In the genomic region with DNA sequence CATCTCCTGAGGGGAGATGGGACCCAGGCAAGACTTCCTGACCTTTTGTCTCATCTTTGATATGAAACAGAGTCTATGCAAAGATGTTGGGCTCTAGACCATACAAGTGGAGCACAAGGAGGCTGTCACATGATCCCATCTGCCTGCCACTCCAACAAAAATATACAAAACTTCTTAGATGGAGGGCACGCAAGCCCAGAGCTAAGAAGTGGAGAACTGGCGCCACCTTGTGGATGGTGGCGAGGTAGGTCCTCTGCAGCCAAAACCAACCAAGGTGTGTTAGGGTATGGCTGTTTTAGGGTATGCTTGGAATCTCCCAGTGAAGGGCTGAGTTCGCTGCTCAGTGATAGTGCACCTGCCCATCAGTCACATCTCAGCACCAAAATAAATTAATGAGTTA, we compare ENCODE assay signal across 8 mouse cellular contexts. TPM values are rescaled to one million over a fixed set of nuclear protein-coding genes. Genes with fewer than 3 reads are reported as not detected.
DNase-seq lines count a peak whose midpoint lies in the region; ATAC-seq and TF ChIP-seq lines count a peak whose summit lies in the region.

No protein-coding gene starts in this region.

- H3K4me3 ChIP-seq in intestine, postnatal 0 days (ENCODE audit: low read depth, low read length), result no peak overlapping the region
- H3K4me3 ChIP-seq in intestine, embryonic 16.5 days (ENCODE audit: low read length), result no peak overlapping the region
- no peak overlapping the region for H3K4me3 ChIP-seq in G1E (ENCODE audit: low read depth, low read length)

- no peak for ATAC-seq in intestine, postnatal 0 days
- ATAC-seq in intestine, embryonic 16.5 days, result no peak
- no peak for ATAC-seq in G1E (ENCODE audit: extremely low read depth, insufficient number of reproducible peaks, low FRiP score, poor library complexity, severe bottlenecking)
- no peak for ATAC-seq in activated CD4-positive, CD25-positive, alpha-beta regulatory T cell, adult 4 months

- H3K27ac ChIP-seq in intestine, postnatal 0 days (ENCODE audit: low read depth, low read length), result no peak overlapping the region
- no peak overlapping the region for H3K27ac ChIP-seq in intestine, embryonic 16.5 days (ENCODE audit: low read length)

- peaks cover 45% of the 10 kb centered on the region for H3K36me3 ChIP-seq in intestine, postnatal 0 days (ENCODE audit: control insufficient read depth, insufficient read depth)
- H3K36me3 ChIP-seq in intestine, embryonic 16.5 days (ENCODE audit: control insufficient read depth, insufficient read depth, low read length), result no peaks in the 10 kb centered on the region
- H3K36me3 ChIP-seq in G1E (replicated peaks), result no peaks in the 10 kb centered on the region

- H3K9me3 ChIP-seq in intestine, postnatal 0 days (ENCODE audit: control insufficient read depth), result no peaks in the 10 kb centered on the region
- no peaks in the 10 kb centered on the region for H3K9me3 ChIP-seq in intestine, embryonic 16.5 days (ENCODE audit: control insufficient read depth, low read length)
- no peaks in the 10 kb centered on the region for H3K9me3 ChIP-seq in G1E (replicated peaks)

- H3K27me3 ChIP-seq in intestine, postnatal 0 days (replicated peaks; ENCODE audit: control insufficient read depth, insufficient read depth, low read length), result no peaks in the 10 kb centered on the region
- 0 out of 2 replicates have a peak, but pooled peaks cover 3% of the 10 kb centered on the region for H3K27me3 ChIP-seq in intestine, embryonic 16.5 days (replicated peaks; ENCODE audit: control insufficient read depth, insufficient read depth, low read length)
- peaks cover 6% of the 10 kb centered on the region; the same call in 1 of the 2 replicates for H3K27me3 ChIP-seq in G1E (ENCODE audit: insufficient read depth, low read length)

- H3K4me2 ChIP-seq in intestine, postnatal 0 days (replicated peaks; ENCODE audit: low read depth), result no peak overlapping the region
- H3K4me2 ChIP-seq in intestine, embryonic 16.5 days (ENCODE audit: low read depth, low read length), result no peak overlapping the region

- 15% methylated on average over 4 of the region's 4 CpGs for WGBS in intestine, postnatal 0 days
- WGBS in intestine, embryonic 16.5 days, result 11% methylated on average over 4 of the region's 4 CpGs

- peak; percentile 43 for DNase-seq in G1E (ENCODE audit: low spot score)
- peak; percentile 49 for DNase-seq in c-Kit-positive CD71-negative TER-119-negative erythroid progenitor cells, embryonic 14.5 days (ENCODE audit: low read depth)
- peak; percentile 74 for DNase-seq in forelimb bud, embryonic 11.5 days (ENCODE audit: low read depth, low spot score)
- peak; percentile 63 to 75 for DNase-seq in left cerebral cortex, postnatal 14 days (ENCODE audit: low spot score in 2 of 2)
- peak; percentile 82 for DNase-seq in retina, embryonic 14.5 days (ENCODE audit: low spot score)

- TF ChIP-seq CTCF in intestine, postnatal 0 days (IDR thresholded peaks at IDR 0.05; ENCODE audit: low read depth), result peak; percentile 83
- TF ChIP-seq CTCF in G1E (IDR thresholded peaks at IDR 0.05; ENCODE audit: low read depth, low read length), result peak; percentile 81

- H3K4me1 ChIP-seq in intestine, postnatal 0 days (replicated peaks; ENCODE audit: control insufficient read depth, insufficient read depth, low read length), result no peaks in the 10 kb centered on the region
- no peaks in the 10 kb centered on the region for H3K4me1 ChIP-seq in intestine, embryonic 16.5 days (ENCODE audit: control insufficient read depth, insufficient read depth, low read length)
- no peaks in the 10 kb centered on the region for H3K4me1 ChIP-seq in G1E (ENCODE audit: insufficient read depth, low read depth, low read length)

- intact Hi-C loops in left cerebral cortex, postnatal 14 days (cut with DNase I), result loop anchor here (5.0 kb wide), 4 partner anchors 52 to 148 kb away; a partner anchor contains a TSS

- H3K9ac ChIP-seq in intestine, postnatal 0 days (ENCODE audit: low read depth, low read length), result no peak overlapping the region
- H3K9ac ChIP-seq in intestine, embryonic 16.5 days (ENCODE audit: low read depth, low read length), result no peak overlapping the region

RNA-seq across cellular contexts. Expression of a gene that starts 20.7 kb away (rescaled TPM):
- polyA plus RNA-seq in intestine, postnatal 0 days (2015; fragmentation: Nextera tagmentation; extraction: Ambion mirVana), result 114 and 141 TPM in 2 replicates
- 70.3 and 81.3 TPM in 2 replicates for polyA plus RNA-seq in intestine, embryonic 16.5 days (2015; fragmentation: Nextera tagmentation; extraction: Ambion mirVana)
- not detected in 2 replicates for total RNA-seq in G1E (2014; fragmentation: Nextera tagmentation)
- not detected in 2 replicates for total RNA-seq in G1E (2017)
- not detected in 2 replicates for polyA plus RNA-seq in G1E (2012)
- total RNA-seq in left cerebral cortex, postnatal 14 days (2021), result 10 to 100 TPM in 1 of 2 experiments, 1 to 10 TPM in 1; 8.8 to 14.5 TPM
- polyA plus RNA-seq in activated CD4-positive, CD25-positive, alpha-beta regulatory T cell, adult 4 months (2017; shearing (Covaris generic)), result under 1 TPM in 1 of 2 experiments, not detected in 1; 0.38 TPM

RNA-seq across cellular contexts. Expression of a gene that starts 58.6 kb away (rescaled TPM):
- polyA plus RNA-seq in intestine, postnatal 0 days (2015; fragmentation: Nextera tagmentation; extraction: Ambion mirVana), result not detected in 2 replicates
- not detected in 2 replicates for polyA plus RNA-seq in intestine, embryonic 16.5 days (2015; fragmentation: Nextera tagmentation; extraction: Ambion mirVana)
- not detected in 2 replicates for total RNA-seq in G1E (2014; fragmentation: Nextera tagmentation)
- not detected in 2 replicates for total RNA-seq in G1E (2017)
- not detected in 2 replicates for polyA plus RNA-seq in G1E (2012)
- total RNA-seq in left cerebral cortex, postnatal 14 days (2021), result not detected
- polyA plus RNA-seq in activated CD4-positive, CD25-positive, alpha-beta regulatory T cell, adult 4 months (2017; shearing (Covaris generic)), result not detected

RNA-seq across cellular contexts. Expression of a gene that starts 59.5 kb away (rescaled TPM):
- 0.20 TPM in 2 replicates for polyA plus RNA-seq in intestine, postnatal 0 days (2015; fragmentation: Nextera tagmentation; extraction: Ambion mirVana)
- polyA plus RNA-seq in intestine, embryonic 16.5 days (2015; fragmentation: Nextera tagmentation; extraction: Ambion mirVana), result 0.20 and 0.22 TPM in 2 replicates
- total RNA-seq in G1E (2014; fragmentation: Nextera tagmentation) (0.53 TPM in 1 of 2 replicates, not detected in the other), G1E (2017) (0.05 TPM in 1 of 2 replicates, not detected in the other)
- polyA plus RNA-seq in G1E (2012), result not detected in 2 replicates
- 10 to 100 TPM; 74.2 to 75.5 TPM for total RNA-seq in left cerebral cortex, postnatal 14 days (2021)
- polyA plus RNA-seq in activated CD4-positive, CD25-positive, alpha-beta regulatory T cell, adult 4 months (2017; shearing (Covaris generic)), result not detected

Comparison
In these comparisons a context has a peak if more than half of its experiments do, and no peak if none do; other contexts are left out.
1. RNA of a gene that starts 20.7 kb away (polyA plus RNA-seq): 114 to 141 TPM in intestine, postnatal 0 days and 70.3 to 81.3 TPM in intestine, embryonic 16.5 days; 0.38 TPM in activated CD4-positive, CD25-positive, alpha-beta regulatory T cell, adult 4 months and not detected in G1E; every median in the first group is over 10 times any median in the second.
2. Peak in every context shown above with its lines, with median percentiles within 50 percentile points of each other: DNase-seq.